Mouse (Mus musculus) c-Kit-negative CD71-positive TER-119-positive erythroid progenitor cells, embryonic 14.5 days (primary cell): ENCODE measurements around the gene Rab1b.
A peak's percentile ranks its signal among the peaks of the same experiment; 100 is the strongest.
"Not testable (repeated sequence)": the region's sequence is repeated elsewhere in the genome, so short reads cannot be mapped to it uniquely, and the experiment has no call there.

Source experiments
- DNase-seq: peaks from one replicate; pipeline ENCODE4 v3.0.0-alpha.2; 2013; ENCODE audit warnings: low read depth, low spot score

The Rab1b gene

GRCm38 (mm10) chr19:5097521-5098362, 9.1 kb downstream of the Rab1b start:
- no peak for DNase-seq

DNA sequence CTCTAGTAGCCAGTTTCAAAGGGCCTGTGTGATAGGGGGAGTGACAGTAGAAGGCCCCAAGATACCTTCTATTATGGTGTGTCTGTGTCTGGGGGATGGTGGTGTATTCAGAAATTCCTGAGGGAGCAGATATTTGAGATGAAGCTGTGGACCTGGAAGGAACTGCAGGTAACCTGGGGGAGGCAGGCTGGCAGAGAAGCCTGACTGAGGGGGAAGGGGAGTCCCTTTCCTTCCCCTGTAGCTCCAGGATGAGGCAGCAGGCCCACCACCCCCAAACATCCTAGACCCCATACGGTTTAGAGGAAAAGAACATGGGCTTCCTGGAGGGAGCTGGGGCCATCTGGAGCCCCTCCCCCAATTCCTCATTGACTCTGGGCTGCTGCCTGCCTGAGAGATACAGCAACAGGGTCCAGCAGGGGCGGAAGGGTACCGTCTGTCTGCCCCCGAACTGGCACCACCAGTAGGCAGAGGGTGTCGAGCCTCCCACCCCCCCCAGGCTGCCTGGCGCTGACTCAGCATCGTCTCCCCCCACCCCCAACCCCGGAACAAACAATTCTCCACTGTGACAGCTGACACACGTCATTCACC, 10.9 kb downstream of the Rab1b start:
- no peak for DNase-seq

- DNase-seq, result no peak
Observed at GRCm38 (mm10) chr19:5094746-5095417, 12.0 kb downstream of the Rab1b start.

DNA sequence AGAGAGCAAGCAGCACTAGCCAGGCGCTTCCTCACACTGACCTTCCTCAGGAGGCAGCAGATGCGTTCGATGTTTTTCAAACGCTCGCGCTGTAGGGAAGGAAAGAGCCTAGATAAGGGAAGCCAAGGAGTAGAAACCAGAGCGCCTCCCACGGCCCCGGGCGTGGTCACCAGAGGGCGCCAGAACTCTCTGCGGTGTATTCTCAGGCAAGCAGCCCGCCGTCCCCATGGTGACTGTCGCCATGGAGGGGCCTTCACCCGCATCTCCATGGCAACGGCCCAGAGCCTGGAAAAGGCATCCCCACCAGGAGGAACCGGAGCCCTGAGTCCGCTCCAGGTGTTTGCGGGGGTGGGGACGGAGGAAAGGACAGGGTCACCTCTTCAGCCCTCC, 12.6 kb downstream of the Rab1b start:
- no peak for DNase-seq

GRCm38 (mm10) chr19:5093481-5094242, 13.2 kb downstream of the Rab1b start:
- DNase-seq, result no peak

- no peak for DNase-seq
Observed at GRCm38 (mm10) chr19:5092083-5092482, 14.8 kb downstream of the Rab1b start.

GRCm38 (mm10) chr19:5089324-5089723, 17.5 kb downstream of the Rab1b start:
- no peak for DNase-seq

DNA sequence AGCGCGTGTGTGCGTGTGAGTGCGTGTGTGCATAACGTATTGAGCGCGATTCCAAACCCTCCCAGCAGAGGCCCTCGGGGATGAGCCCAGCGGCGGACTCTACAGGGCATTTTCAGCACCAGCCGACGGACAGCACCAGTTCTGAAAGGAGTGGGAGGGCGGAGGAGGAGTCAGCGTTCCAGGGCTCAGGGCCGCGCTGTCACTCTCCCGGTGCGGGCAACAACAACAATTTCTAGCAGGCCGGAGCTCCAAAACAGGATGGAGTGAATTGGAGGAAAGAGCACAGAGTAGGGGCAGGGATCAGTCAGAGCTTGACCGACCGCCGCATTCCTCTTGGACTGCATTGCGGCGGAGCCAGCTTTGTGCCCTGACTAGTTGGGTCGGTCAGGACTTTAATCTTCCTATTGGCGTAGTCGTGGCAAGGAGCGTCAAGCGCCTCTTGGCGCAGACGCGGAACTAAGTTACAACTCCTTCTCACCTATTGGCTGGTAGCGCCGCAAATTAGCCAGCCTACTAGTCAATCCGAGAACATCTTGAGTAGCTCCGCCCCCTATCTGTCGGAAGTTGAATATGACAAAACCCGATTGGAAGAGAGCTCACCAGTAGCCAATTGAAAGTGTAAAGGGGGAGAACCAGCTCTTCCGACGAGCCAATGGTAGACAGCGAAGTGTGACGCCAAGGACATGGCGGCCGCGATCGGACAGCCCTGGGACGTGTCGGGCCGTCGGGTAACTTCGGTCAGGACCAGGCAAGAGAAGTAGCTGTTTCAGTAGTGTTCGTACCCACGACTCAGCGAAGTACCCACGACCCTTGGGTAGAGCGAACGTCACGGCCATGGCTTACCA, 18.8 kb downstream of the Rab1b start, which contains the start of gene Yif1a:
Gene Yif1a (plus strand): TSS at position 655 of the 845 bp plus-strand sequence.
- peak; percentile 92 for DNase-seq

GRCm38 (mm10) chr19:5086533-5086932, 20.3 kb downstream of the Rab1b start:
- not testable (repeated sequence) for DNase-seq

DNA sequence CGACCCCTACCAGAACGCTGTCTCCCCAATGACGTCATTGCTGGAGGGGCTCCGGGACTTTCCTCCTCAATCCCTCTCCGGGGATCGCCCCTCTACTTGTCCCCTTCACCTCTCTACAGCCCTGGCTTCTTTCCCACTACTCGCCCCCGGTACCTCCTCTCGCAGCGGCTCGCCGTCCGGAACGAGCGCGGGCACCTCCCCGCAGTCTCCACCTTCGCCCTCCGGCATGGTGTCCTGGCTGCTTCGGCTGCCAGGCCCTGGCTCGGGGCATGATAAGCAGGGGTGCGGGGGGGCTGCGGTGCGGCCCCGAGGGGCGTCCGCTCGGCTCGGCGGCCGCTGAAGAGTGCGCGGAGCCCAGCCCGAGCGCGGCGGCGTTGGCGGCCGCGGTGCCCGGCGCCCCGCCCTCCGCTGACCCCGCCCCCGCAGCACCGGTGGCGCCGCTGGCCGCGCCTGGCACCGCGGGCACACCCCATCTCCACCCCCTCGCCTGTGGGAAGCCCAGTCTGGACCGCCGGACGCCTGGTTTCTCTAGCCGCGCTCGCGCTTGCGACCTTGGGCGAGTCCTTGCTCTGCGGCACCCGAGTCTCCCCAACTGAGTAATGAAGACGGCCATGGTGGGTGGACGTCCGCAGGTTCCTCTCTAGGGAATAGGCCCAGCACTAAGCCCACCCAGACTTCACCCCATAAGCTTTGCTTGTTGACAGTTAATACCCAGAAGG, 21.6 kb downstream of the Rab1b start, which contains the start of gene Tmem151a:
Gene Tmem151a (minus strand): TSS at position 387 of the 719 bp plus-strand sequence.
- DNase-seq, result no peak

DNA sequence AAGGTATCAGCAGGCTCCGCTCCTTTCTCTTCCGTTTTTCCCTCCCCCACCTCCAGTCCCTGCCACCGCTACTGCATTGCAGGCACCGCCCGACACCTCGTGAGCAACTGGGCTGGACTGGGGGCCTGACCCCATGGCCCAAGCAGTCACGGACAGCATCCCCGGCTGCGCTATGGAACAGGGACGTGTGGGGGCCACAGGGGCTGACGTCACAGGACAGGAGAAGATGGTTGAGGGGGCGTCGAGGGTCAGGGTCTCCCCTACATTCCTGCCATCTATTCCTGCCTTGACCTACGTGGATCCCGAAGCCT, 22.1 kb downstream of the Rab1b start:
- no peak for DNase-seq

DNA sequence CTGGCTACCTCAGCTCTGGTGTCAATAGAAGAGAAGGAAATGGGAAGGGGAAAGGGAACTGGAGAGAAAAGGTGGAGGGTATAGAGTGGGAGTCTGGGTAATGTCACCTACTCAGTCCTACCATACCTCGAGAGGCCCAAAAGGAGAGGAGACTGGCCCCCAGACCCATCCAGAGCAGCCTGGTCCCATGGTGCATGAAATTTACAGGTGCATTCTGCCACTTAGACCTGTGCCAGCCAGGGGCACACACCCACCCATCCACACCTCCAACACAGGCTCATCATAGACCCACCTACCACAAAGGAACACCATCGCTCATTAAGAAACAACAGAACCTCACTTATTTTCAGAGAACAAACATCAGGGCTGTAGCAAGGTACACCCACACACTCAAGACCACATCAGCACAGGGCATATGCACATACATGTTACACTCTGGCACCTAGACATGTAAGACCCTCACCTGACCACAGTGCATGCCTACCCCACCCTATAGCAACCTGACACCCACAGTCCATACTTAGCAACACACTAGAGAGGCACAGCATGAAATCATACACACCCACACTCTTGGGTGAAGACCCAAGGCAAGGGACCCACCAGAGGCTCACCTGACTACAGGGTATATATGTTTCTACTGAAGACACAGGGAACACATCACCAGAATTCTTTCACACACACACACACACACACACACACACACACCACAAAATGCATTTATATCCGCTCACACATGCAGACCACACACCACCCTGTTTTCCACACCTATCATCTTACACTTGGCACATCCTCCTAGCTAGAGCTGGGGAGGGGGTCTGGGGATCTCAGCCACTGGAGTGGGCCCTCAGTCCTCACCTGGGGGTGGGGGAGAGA, 22.7 kb downstream of the Rab1b start:
- no peak for DNase-seq

- DNase-seq, result no peak
Observed at GRCm38 (mm10) chr19:5082596-5082995, 24.3 kb downstream of the Rab1b start.

GRCm38 (mm10) chr19:5082005-5082404, 24.9 kb downstream of the Rab1b start:
- no peak for DNase-seq

GRCm38 (mm10) chr19:5079279-5079678, 27.6 kb downstream of the Rab1b start:
- DNase-seq, result no peak

- DNase-seq, result no peak
Observed at GRCm38 (mm10) chr19:5073518-5073917, 33.4 kb downstream of the Rab1b start.

- DNase-seq, result peak; percentile 49
Observed at GRCm38 (mm10) chr19:5073028-5073427, 33.8 kb downstream of the Rab1b start.

DNA sequence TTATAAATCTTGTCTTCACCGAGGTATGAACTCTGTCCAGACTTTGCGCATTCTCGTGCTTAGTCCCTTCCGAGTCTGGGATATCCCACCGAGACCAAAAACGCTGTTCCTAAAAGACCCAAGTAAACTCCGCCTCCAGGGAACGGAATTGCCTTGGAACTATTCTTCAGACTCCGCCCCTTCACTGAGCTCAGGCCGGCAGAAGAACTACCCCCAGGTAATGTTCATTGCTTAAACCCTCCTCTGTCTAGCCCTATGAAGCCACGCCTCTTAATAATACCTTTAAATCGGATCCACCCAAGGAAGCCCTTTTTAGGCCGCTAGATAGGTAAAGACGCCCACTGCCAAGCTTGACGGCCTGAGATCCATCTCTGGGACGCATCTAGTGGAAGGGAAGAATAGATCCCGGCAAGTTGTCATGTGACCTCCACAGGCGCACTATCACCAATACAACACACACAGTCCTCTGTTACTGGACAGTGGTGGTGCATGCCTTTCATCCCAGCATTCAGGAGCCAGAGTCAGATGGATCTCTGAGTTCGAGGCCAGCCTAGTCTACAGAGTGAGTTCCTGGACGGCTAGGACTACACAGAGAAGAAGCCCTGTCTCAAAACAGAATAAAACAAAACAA, 34.4 kb downstream of the Rab1b start:
- DNase-seq, result peak; percentile 36
